12 mouse cellular contexts compared by ENCODE assay signal in genomic region chr9:69110301-69110674, GRCm38 (mm10).
A peak's percentile ranks its signal among the peaks of the same experiment; 100 is the strongest.
DNase-seq lines count a peak whose midpoint lies in the region; ATAC-seq lines count a peak whose summit lies in the region.
"Had no signal": no experiment of that assay in that cellular context is flagged by ENCODE, and none has a peak within 500 bp of the region (broad histone marks: within the 10 kb centered on the region; RNA-seq: fewer than 3 reads in every experiment).

No protein-coding gene starts in this region.

- peak; percentile 34 for DNase-seq in gastrocnemius, postnatal 14 days
- DNase-seq in gastrocnemius, postnatal 36 days: no peak
- DNase-seq in cerebellum, adult 11 months: peak; percentile 56
- DNase-seq in cerebellum, adult 9-11 months: peak; percentile 73
- peak; percentile 85 for DNase-seq in kidney, postnatal 14 days
- DNase-seq in urinary bladder, postnatal 14 days (ENCODE audit: low spot score): no peak
- no peak for DNase-seq in heart, postnatal 4 days
- DNase-seq: layer of hippocampus, postnatal 36 days; lung, postnatal 14 days; right cerebral cortex, postnatal 14 days had no signal

- ATAC-seq in erythroblast, adult 5-6 weeks (replicated peaks; ENCODE audit: low FRiP score, poor library complexity, severe bottlenecking): no peak
- ATAC-seq: forebrain, embryonic 14.5 days had no signal

- intact Hi-C loops in gastrocnemius, postnatal 14 days (cut with DNase I; ENCODE audit: low total_unique reads): no loop called here
- intact Hi-C loops in gastrocnemius, postnatal 36 days (cut with DNase I): loop anchor here (5.0 kb wide), 1 partner anchor 488 kb away; no protein-coding TSS in a partner anchor

Comparison
In these comparisons a context has a peak if more than half of its experiments do, and no peak if none do; other contexts are left out.
1. DNase-seq: peak in gastrocnemius, postnatal 14 days (single experiment), cerebellum, adult 11 months (single experiment), cerebellum, adult 9-11 months (single experiment) and kidney, postnatal 14 days (single experiment); none in gastrocnemius, postnatal 36 days (0 of 2), urinary bladder, postnatal 14 days (single experiment) and heart, postnatal 4 days (single experiment).